ENCODE assay signal across 11 mouse cellular contexts in the genomic region with DNA sequence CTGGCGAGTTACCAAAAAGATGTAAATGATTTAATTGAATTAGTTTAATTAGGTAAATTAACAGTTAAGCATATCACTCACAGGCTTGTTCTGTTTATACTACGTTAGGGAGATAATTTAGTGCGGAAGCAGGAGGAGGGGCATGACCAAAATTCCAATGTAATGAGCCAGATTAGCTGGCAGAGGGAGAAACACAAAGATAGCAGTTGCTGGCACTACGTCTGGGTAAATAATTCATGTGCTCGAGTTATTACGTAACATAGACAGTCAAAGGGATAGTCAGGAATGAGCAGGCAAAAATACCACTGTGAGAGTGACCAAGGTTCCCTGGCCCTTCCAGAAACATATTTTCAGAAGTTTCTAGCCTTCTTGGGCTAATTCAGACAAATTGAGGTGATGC.
DNase-seq lines count a peak whose midpoint lies in the region; ATAC-seq and TF ChIP-seq lines count a peak whose summit lies in the region.
"Had no signal": no experiment of that assay in that cellular context is flagged by ENCODE, and none has a peak within 500 bp of the region (broad histone marks: within the 10 kb centered on the region; RNA-seq: fewer than 3 reads in every experiment).

No protein-coding gene starts in this region.

- no peak overlapping the region for H3K9ac ChIP-seq in heart, embryonic 12.5 days
- H3K9ac ChIP-seq: heart, embryonic 13.5 days had no signal

- H3K27ac ChIP-seq in heart, embryonic 12.5 days (ENCODE audit: poor library complexity, severe bottlenecking): no peak overlapping the region
- no peak overlapping the region for H3K27ac ChIP-seq in gastrocnemius, adult 2 months
- H3K27ac ChIP-seq: heart, embryonic 13.5 days had no signal

- peak; percentile 58 for DNase-seq in heart, adult 8-10 months (ENCODE audit: low spot score)
- peak; percentile 5 for DNase-seq in right cerebral cortex, postnatal 25 days
- DNase-seq in right cerebral cortex, postnatal 4 days: no peak
- DNase-seq in kidney, postnatal 14 days: peak; percentile 45
- peak; percentile 21 to 28 for DNase-seq in urinary bladder, postnatal 36 days (ENCODE audit: low spot score in 2 of 2)
- DNase-seq in thymus, postnatal 36 days: no peak
- no peak for DNase-seq in gastrocnemius, adult 2 months
- DNase-seq: cerebellum, adult 8-10 months had no signal

- H3K4me3 ChIP-seq in heart, embryonic 12.5 days: no peak overlapping the region
- H3K4me3 ChIP-seq in gastrocnemius, adult 2 months: no peak overlapping the region
- H3K4me3 ChIP-seq: heart, embryonic 13.5 days had no signal

- H3K4me1 ChIP-seq in heart, embryonic 12.5 days (replicated peaks): no peaks in the 10 kb centered on the region; the same call in 1 of the 2 replicates

- no peak for ATAC-seq in heart, embryonic 12.5 days (ENCODE audit: insufficient number of reproducible peaks, low FRiP score)

- H3K36me3 ChIP-seq in heart, embryonic 12.5 days: no peaks in the 10 kb centered on the region
- H3K36me3 ChIP-seq: G1E; heart, embryonic 13.5 days had no signal

- TF ChIP-seq CTCF in gastrocnemius, adult 2 months (IDR thresholded peaks at IDR 0.05): no peak

- H3K4me2 ChIP-seq in heart, embryonic 12.5 days: no peak overlapping the region
- H3K4me2 ChIP-seq: heart, embryonic 13.5 days had no signal

- intact Hi-C loops in gastrocnemius, adult 2 months (cut with DNase I): no loop called here

- H3K9me3 ChIP-seq in heart, embryonic 12.5 days (replicated peaks): no peaks in the 10 kb centered on the region
- H3K9me3 ChIP-seq: heart, embryonic 13.5 days had no signal

- 15% methylated on average over 6 of the region's 6 CpGs for WGBS in heart, embryonic 12.5 days

- no peaks in the 10 kb centered on the region for H3K27me3 ChIP-seq in heart, embryonic 12.5 days (replicated peaks)
- H3K27me3 ChIP-seq: heart, embryonic 13.5 days had no signal

Comparison
In these comparisons a context has a peak if more than half of its experiments do, and no peak if none do; other contexts are left out.
1. DNase-seq: peak in heart, adult 8-10 months (single experiment), right cerebral cortex, postnatal 25 days (single experiment), kidney, postnatal 14 days (single experiment) and urinary bladder, postnatal 36 days (2 of 2); none in right cerebral cortex, postnatal 4 days (single experiment), thymus, postnatal 36 days (0 of 2) and gastrocnemius, adult 2 months (single experiment).